Mouse (Mus musculus) heart, embryonic 15.5 days (tissue): ENCODE measurements around the gene Stra6l. TPM values are rescaled to one million over a fixed set of nuclear protein-coding genes. Genes with fewer than 3 reads are reported as not detected.

ENCODE experiments used
- ATAC-seq: fragments of 200-750 bp; cut with Nextera tagmentation; replicated peaks from 2 replicates; pipeline ENCODE4 v1.8.0; 2017; ENCODE audit warnings: low read depth, moderate TSS enrichment; ENCODE audit not compliant: insufficient number of reproducible peaks, insufficient read depth, low FRiP score
- H3K27ac ChIP-seq: fragments of 300-500 bp; sonication (generic); 2 replicates; pipeline ENCODE4 v1.5.1; 2015; ENCODE audit warnings: mild to moderate bottlenecking, inconsistent platforms
- H3K27me3 ChIP-seq: fragments of 300-500 bp; sonication (generic); 2 replicates; pipeline ENCODE4 v1.6.1; 2015; ENCODE audit warnings: inconsistent platforms
- H3K36me3 ChIP-seq: fragments of 300-500 bp; sonication (generic); 2 replicates; pipeline ENCODE4 v1.6.1; 2015; ENCODE audit warnings: mild to moderate bottlenecking, inconsistent platforms
- H3K4me1 ChIP-seq: fragments of 300-500 bp; sonication (generic); replicated peaks from 2 replicates; pipeline ENCODE4 v1.6.1; 2015; ENCODE audit warnings: inconsistent platforms
- H3K4me2 ChIP-seq: fragments of 300-500 bp; sonication (generic); 2 replicates; pipeline ENCODE4 v1.6.1; 2015; ENCODE audit warnings: inconsistent platforms, mild to moderate bottlenecking, moderate library complexity
- H3K4me3 ChIP-seq: fragments of 300-500 bp; sonication (generic); 2 replicates; pipeline ENCODE4 v1.5.1; 2015; ENCODE audit warnings: mild to moderate bottlenecking, inconsistent platforms
- H3K9ac ChIP-seq: fragments of 300-500 bp; sonication (generic); 2 replicates; pipeline ENCODE4 v1.6.1; 2015; ENCODE audit warnings: mild to moderate bottlenecking, inconsistent platforms
- H3K9me3 ChIP-seq: fragments of 300-500 bp; sonication (generic); replicated peaks from 2 replicates; pipeline ENCODE4 v1.6.1; 2016; ENCODE audit warnings: inconsistent platforms
- WGBS: fragments of 180-500 bp; shearing (Covaris S2); methylation state at CpG from one replicate; pipeline ENCODE4 v1.1.7; 2015; ENCODE audit warnings: mixed read lengths; 5-methylcytosine and 5-hydroxymethylcytosine counted together
- polyA plus RNA-seq: library from polyadenylated mRNA; unstranded; fragments of >200 nt; fragmentation: Nextera tagmentation; extraction: Ambion mirVana; gene quantifications from 2 replicates; pipeline ENCODE4 v1.2.1, GENCODE M21; 2015

The Stra6l gene
- polyA plus RNA-seq, 1 experiment from 2014 or later = 0.09 TPM

DNA sequence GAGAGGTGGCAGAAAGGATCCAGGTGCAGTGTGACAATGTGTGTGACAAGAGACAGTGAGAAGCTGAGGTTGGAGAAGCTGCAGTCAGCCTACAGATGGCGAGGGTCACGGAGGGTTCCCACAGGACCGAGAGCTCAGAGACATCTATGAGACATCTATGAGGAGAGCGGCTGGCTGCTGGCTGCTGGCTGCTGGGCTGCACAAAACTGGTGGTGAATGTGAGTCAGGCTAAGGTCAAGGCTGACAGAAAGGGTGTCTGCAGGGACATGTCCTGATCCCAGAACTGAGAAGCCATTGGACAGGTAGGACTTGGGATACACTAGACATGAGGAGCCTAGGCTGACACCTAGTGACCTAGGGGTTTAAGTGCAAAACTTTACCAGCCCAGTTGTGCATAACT is 75.5 kb downstream of the Stra6l start:
- H3K36me3 ChIP-seq = no peaks in the 10 kb centered on the region
- no peak overlapping the region for H3K4me2 ChIP-seq
- ATAC-seq = no peak
- 78% methylated on average over 4 of the region's 4 CpGs for WGBS
- no peaks in the 10 kb centered on the region for H3K4me1 ChIP-seq
- no peaks in the 10 kb centered on the region; the same call in 1 of the 2 replicates for H3K27me3 ChIP-seq
- H3K4me3 ChIP-seq = no peak overlapping the region
- no peak overlapping the region for H3K9ac ChIP-seq
- H3K9me3 ChIP-seq = no peaks in the 10 kb centered on the region
- no peak overlapping the region for H3K27ac ChIP-seq

DNA sequence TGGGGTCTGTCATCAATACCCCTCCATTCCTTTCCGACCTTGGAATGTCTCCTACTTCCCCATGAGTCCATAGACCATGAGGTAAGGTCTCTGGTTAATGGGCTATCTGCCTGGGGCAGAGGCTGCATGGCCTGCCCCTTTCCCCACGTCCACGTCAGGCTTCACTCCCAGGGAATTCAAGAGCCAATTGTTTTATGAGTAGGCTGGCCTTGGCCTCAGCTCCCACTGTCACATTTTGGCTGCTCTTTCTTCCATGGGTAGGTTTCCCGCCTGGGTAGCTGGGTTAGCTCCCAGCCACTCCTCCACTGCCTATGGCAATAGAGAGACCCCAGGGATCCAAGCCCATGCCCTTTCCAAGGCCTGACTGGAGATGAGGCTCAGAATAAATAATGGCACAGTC is 80.1 kb downstream of the Stra6l start:
- no peak overlapping the region for H3K27ac ChIP-seq
- no peak for ATAC-seq
- no peaks in the 10 kb centered on the region for H3K9me3 ChIP-seq
- H3K4me2 ChIP-seq = no peak overlapping the region
- no peaks in the 10 kb centered on the region; the same call in 1 of the 2 replicates for H3K27me3 ChIP-seq
- WGBS = 72% methylated on average over 4 of the region's 4 CpGs
- no peaks in the 10 kb centered on the region for H3K4me1 ChIP-seq
- no peaks in the 10 kb centered on the region for H3K36me3 ChIP-seq
- H3K4me3 ChIP-seq = no peak overlapping the region
- H3K9ac ChIP-seq = no peak overlapping the region

Other genes starting within 250 kb of the Stra6l start
- 149 and 153 TPM in 2 replicates for gene Aldh1b1, start 49.6 kb upstream of the Stra6l start, polyA plus RNA-seq
- gene Igfbpl1, start 21.7 kb upstream of the Stra6l start, polyA plus RNA-seq = 2.0 and 2.6 TPM in 2 replicates
- 0.11 TPM in 2 replicates for gene Ccdc180, start 41.6 kb downstream of the Stra6l start, polyA plus RNA-seq
- 17.0 and 17.2 TPM in 2 replicates for gene Tdrd7, start 116.7 kb downstream of the Stra6l start, polyA plus RNA-seq
- gene Tmod1, start 190.3 kb downstream of the Stra6l start, polyA plus RNA-seq = 170 and 195 TPM in 2 replicates